Mouse (Mus musculus): ENCODE measurements around the gene Kpna2. TPM values are rescaled to one million over a fixed set of nuclear protein-coding genes. Genes with fewer than 3 reads are reported as not detected.

The Kpna2 gene
- polyA plus RNA-seq, 1 experiment from 2014 or later, result 799 TPM

- H3K4me3 ChIP-seq, result no peak overlapping the region
- 93% methylated on average over 4 of the region's 4 CpGs for WGBS
- H3K27ac ChIP-seq, result no peak overlapping the region
- H3K4me1 ChIP-seq, result 0 out of 2 replicates have a peak, but pooled peaks cover 3% of the 10 kb centered on the region
- H3K9me3 ChIP-seq, result peaks cover 4% of the 10 kb centered on the region; the same call in 1 of the 2 replicates
- no peak for DNase-seq (ENCODE audit: extremely low spot score, low spot score)
- no peaks in the 10 kb centered on the region for H3K27me3 ChIP-seq (ENCODE audit: poor library complexity, severe bottlenecking)
- H3K36me3 ChIP-seq (replicated peaks), result no peaks in the 10 kb centered on the region
Observed at GRCm38 (mm10) chr11:106965881-106966280, 33.5 kb downstream of the Kpna2 start.

- 86% methylated on average over 9 of the region's 9 CpGs for WGBS
- DNase-seq (ENCODE audit: extremely low spot score, low spot score), result no peak
- Histone ChIP-seq H3K9me3 (peaks cover 4% of the 10 kb centered on the region; the same call in 1 of the 2 replicates), H3K4me1 (0 out of 2 replicates have a peak, but pooled peaks cover 3% of the 10 kb centered on the region), H3K27me3 (ENCODE audit: poor library complexity, severe bottlenecking) (no peaks in the 10 kb centered on the region), H3K27ac (no peak overlapping the region), H3K36me3 (replicated peaks) (no peaks in the 10 kb centered on the region), H3K4me3 (no peak overlapping the region)
Observed at GRCm38 (mm10) chr11:106962310-106962709, 37.0 kb downstream of the Kpna2 start.

GRCm38 (mm10) chr11:106961471-106962081 lies 37.8 kb downstream of the Kpna2 start:
- no peaks in the 10 kb centered on the region for H3K36me3 ChIP-seq (replicated peaks)
- H3K4me1 ChIP-seq, result 0 out of 2 replicates have a peak, but pooled peaks cover 3% of the 10 kb centered on the region
- no peaks in the 10 kb centered on the region for H3K27me3 ChIP-seq (ENCODE audit: poor library complexity, severe bottlenecking)
- H3K9me3 ChIP-seq, result peaks cover 4% of the 10 kb centered on the region; the same call in 1 of the 2 replicates
- H3K4me3 ChIP-seq, result no peak overlapping the region
- 84% methylated on average over 13 of the region's 13 CpGs for WGBS
- no peak for DNase-seq (ENCODE audit: extremely low spot score, low spot score)
- H3K27ac ChIP-seq, result no peak overlapping the region

- WGBS, result 86% methylated on average over 5 of the region's 5 CpGs
- H3K9me3 ChIP-seq, result no peaks in the 10 kb centered on the region; the same call in 1 of the 2 replicates
- H3K27ac ChIP-seq, result no peak overlapping the region
- H3K4me3 ChIP-seq, result no peak overlapping the region
- H3K4me1 ChIP-seq, result 0 out of 2 replicates have a peak, but pooled peaks cover 3% of the 10 kb centered on the region
- no peaks in the 10 kb centered on the region for H3K36me3 ChIP-seq (replicated peaks)
- no peak for DNase-seq (ENCODE audit: extremely low spot score, low spot score)
- no peaks in the 10 kb centered on the region for H3K27me3 ChIP-seq (ENCODE audit: poor library complexity, severe bottlenecking)
Observed at GRCm38 (mm10) chr11:106959121-106959520, 40.2 kb downstream of the Kpna2 start.

GRCm38 (mm10) chr11:106958407-106959071 lies 40.8 kb downstream of the Kpna2 start:
- Histone ChIP-seq H3K4me1 (0 out of 2 replicates have a peak, but pooled peaks cover 3% of the 10 kb centered on the region), H3K36me3 (replicated peaks) (no peaks in the 10 kb centered on the region), H3K27ac (no peak overlapping the region), H3K9me3 (no peaks in the 10 kb centered on the region; the same call in 1 of the 2 replicates), H3K27me3 (ENCODE audit: poor library complexity, severe bottlenecking) (no peaks in the 10 kb centered on the region), H3K4me3 (no peak overlapping the region)
- 92% methylated on average over 6 of the region's 6 CpGs for WGBS
- DNase-seq (ENCODE audit: extremely low spot score, low spot score), result no peak

- no peaks in the 10 kb centered on the region for H3K27me3 ChIP-seq (ENCODE audit: poor library complexity, severe bottlenecking)
- H3K9me3 ChIP-seq, result no peaks in the 10 kb centered on the region; the same call in 1 of the 2 replicates
- no peak overlapping the region for H3K27ac ChIP-seq
- H3K4me3 ChIP-seq, result no peak overlapping the region
- H3K36me3 ChIP-seq (replicated peaks), result no peaks in the 10 kb centered on the region
- WGBS, result 89% methylated on average over 12 of the region's 12 CpGs
- no peak for DNase-seq (ENCODE audit: extremely low spot score, low spot score)
- H3K4me1 ChIP-seq, result 0 out of 2 replicates have a peak, but pooled peaks cover 3% of the 10 kb centered on the region
Observed at GRCm38 (mm10) chr11:106957271-106957980, 41.9 kb downstream of the Kpna2 start.

- Histone ChIP-seq H3K36me3 (replicated peaks) (no peaks in the 10 kb centered on the region), H3K9me3 (no peaks in the 10 kb centered on the region; the same call in 1 of the 2 replicates), H3K27ac (no peak overlapping the region), H3K4me3 (no peak overlapping the region), H3K4me1 (no peaks in the 10 kb centered on the region), H3K27me3 (ENCODE audit: poor library complexity, severe bottlenecking) (no peaks in the 10 kb centered on the region)
- no peak for DNase-seq (ENCODE audit: extremely low spot score, low spot score)
- 81% methylated on average over 8 of the region's 8 CpGs for WGBS
Observed at GRCm38 (mm10) chr11:106954566-106954965, 44.8 kb downstream of the Kpna2 start.

GRCm38 (mm10) chr11:106954116-106954515 lies 45.2 kb downstream of the Kpna2 start:
- H3K27me3 ChIP-seq (ENCODE audit: poor library complexity, severe bottlenecking), result no peaks in the 10 kb centered on the region
- no peaks in the 10 kb centered on the region for H3K36me3 ChIP-seq (replicated peaks)
- no peak overlapping the region for H3K4me3 ChIP-seq
- no peak for DNase-seq (ENCODE audit: extremely low spot score, low spot score)
- H3K4me1 ChIP-seq, result no peaks in the 10 kb centered on the region
- no peaks in the 10 kb centered on the region; the same call in 1 of the 2 replicates for H3K9me3 ChIP-seq
- H3K27ac ChIP-seq, result no peak overlapping the region
- WGBS, result 86% methylated on average over 9 of the region's 9 CpGs

Other genes starting within 250 kb of the Kpna2 start
- 16.0 and 16.9 TPM in 2 replicates for gene Pecam1, start 248.9 kb downstream of the Kpna2 start, polyA plus RNA-seq (2016; fragmentation: Nextera tagmentation; extraction: Ambion mirVana)
- 0.81 and 1.00 TPM in 2 replicates for gene Milr1, start 248.3 kb downstream of the Kpna2 start, polyA plus RNA-seq (2016; fragmentation: Nextera tagmentation; extraction: Ambion mirVana)
- 10.1 and 10.9 TPM in 2 replicates for gene Polg2, start 220.0 kb downstream of the Kpna2 start, polyA plus RNA-seq (2016; fragmentation: Nextera tagmentation; extraction: Ambion mirVana)
- gene Ddx5, start 210.4 kb downstream of the Kpna2 start, polyA plus RNA-seq (2016; fragmentation: Nextera tagmentation; extraction: Ambion mirVana), result 311 and 330 TPM in 2 replicates
- 18.7 and 20.0 TPM in 2 replicates for gene Cep95, start 210.3 kb downstream of the Kpna2 start, polyA plus RNA-seq (2016; fragmentation: Nextera tagmentation; extraction: Ambion mirVana)
- 11.2 and 11.7 TPM in 2 replicates for gene Smurf2, start 78.8 kb downstream of the Kpna2 start, polyA plus RNA-seq (2016; fragmentation: Nextera tagmentation; extraction: Ambion mirVana)
- gene 1810010H24Rik, start 26.1 kb upstream of the Kpna2 start, polyA plus RNA-seq (2016; fragmentation: Nextera tagmentation; extraction: Ambion mirVana), result 1.4 and 1.7 TPM in 2 replicates
- gene Bptf, start 132.6 kb upstream of the Kpna2 start, polyA plus RNA-seq (2016; fragmentation: Nextera tagmentation; extraction: Ambion mirVana), result 32.5 and 35.7 TPM in 2 replicates
- gene Nol11, start 189.8 kb upstream of the Kpna2 start, polyA plus RNA-seq (2016; fragmentation: Nextera tagmentation; extraction: Ambion mirVana), result 77.3 and 84.4 TPM in 2 replicates